Comparison of ENCODE assay signal across 8 mouse cellular contexts in genomic region chr1:63953229-63953883, GRCm38 (mm10).
DNase-seq lines count a peak whose midpoint lies in the region; ATAC-seq and TF ChIP-seq lines count a peak whose summit lies in the region.

No protein-coding gene starts in this region.

- H3K9me3 ChIP-seq in embryonic facial prominence, embryonic 14.5 days (ENCODE audit: control insufficient read depth, low read length), result no peaks in the 10 kb centered on the region
- H3K9me3 ChIP-seq in lung, embryonic 14.5 days (ENCODE audit: low read depth, low read length), result no peaks in the 10 kb centered on the region

- H3K36me3 ChIP-seq in embryonic facial prominence, embryonic 14.5 days (ENCODE audit: control insufficient read depth, insufficient read depth, low read length), result no peaks in the 10 kb centered on the region
- H3K36me3 ChIP-seq in lung, embryonic 14.5 days (ENCODE audit: insufficient read depth), result no peaks in the 10 kb centered on the region

- no peak overlapping the region for H3K9ac ChIP-seq in embryonic facial prominence, embryonic 14.5 days (ENCODE audit: low read depth, low read length)
- no peak overlapping the region for H3K9ac ChIP-seq in lung, embryonic 14.5 days

- no peak overlapping the region for H3K27ac ChIP-seq in embryonic facial prominence, embryonic 14.5 days (replicated peaks; ENCODE audit: low read depth, low read length)
- no peak overlapping the region for H3K27ac ChIP-seq in lung, embryonic 14.5 days (ENCODE audit: low read depth)

- WGBS in embryonic facial prominence, embryonic 14.5 days, result 56% methylated on average over 18 of the region's 18 CpGs
- 50% methylated on average over 18 of the region's 18 CpGs for WGBS in lung, embryonic 14.5 days

- H3K4me3 ChIP-seq in embryonic facial prominence, embryonic 14.5 days (ENCODE audit: low read depth, low read length), result no peak overlapping the region
- no peak overlapping the region for H3K4me3 ChIP-seq in lung, embryonic 14.5 days (ENCODE audit: low read depth, low read length)

- no peak overlapping the region for H3K4me2 ChIP-seq in embryonic facial prominence, embryonic 14.5 days (ENCODE audit: low read depth, low read length)
- no peak overlapping the region for H3K4me2 ChIP-seq in lung, embryonic 14.5 days

- intact Hi-C loops in heart, postnatal 10 days (cut with DNase I), result loop anchor here (1.0 to 5.0 kb wide), 7 partner anchors 65 to 492 kb away; no protein-coding TSS in a partner anchor

- no peaks in the 10 kb centered on the region for H3K27me3 ChIP-seq in embryonic facial prominence, embryonic 14.5 days (replicated peaks; ENCODE audit: control insufficient read depth, insufficient read depth, low read length)
- no peaks in the 10 kb centered on the region for H3K27me3 ChIP-seq in lung, embryonic 14.5 days (ENCODE audit: insufficient read depth, low read length)

- TF ChIP-seq CTCF in lung, embryonic 14.5 days (IDR thresholded peaks at IDR 0.05; ENCODE audit: low read depth), result peak; percentile 68

- peak; percentile 86 for ATAC-seq in embryonic facial prominence, embryonic 14.5 days (ENCODE audit: low read depth)
- peak; percentile 69; the same call in 1 of the 2 replicates for ATAC-seq in lung, embryonic 14.5 days (ENCODE audit: insufficient read depth)

- H3K4me1 ChIP-seq in embryonic facial prominence, embryonic 14.5 days (ENCODE audit: control insufficient read depth, insufficient read depth, low read length), result no peaks in the 10 kb centered on the region; the same call in 1 of the 2 replicates
- H3K4me1 ChIP-seq in lung, embryonic 14.5 days (ENCODE audit: insufficient read depth), result no peaks in the 10 kb centered on the region; the same call in 1 of the 2 replicates

- DNase-seq in B cell, adult 2 months, result peak; percentile 58 to 61
- peak; percentile 34 to 44 for DNase-seq in adrenal gland, adult 18-20 months (ENCODE audit: low spot score in 2 of 2)
- DNase-seq in embryonic facial prominence, embryonic 14.5 days (ENCODE audit: low spot score), result peak; percentile 69
- DNase-seq in heart, postnatal 10 days, result peak; percentile 62 to 75
- DNase-seq in kidney, postnatal 36 days, result peak; percentile 62 to 76
- peak; percentile 71 for DNase-seq in lung, embryonic 14.5 days
- peak; percentile 33 for DNase-seq in retina, embryonic 14.5 days (ENCODE audit: low spot score)
- peak; percentile 28 for DNase-seq in urinary bladder, adult 2 months (ENCODE audit: low spot score)
